12 mouse cellular contexts compared by ENCODE assay signal in the genomic region with DNA sequence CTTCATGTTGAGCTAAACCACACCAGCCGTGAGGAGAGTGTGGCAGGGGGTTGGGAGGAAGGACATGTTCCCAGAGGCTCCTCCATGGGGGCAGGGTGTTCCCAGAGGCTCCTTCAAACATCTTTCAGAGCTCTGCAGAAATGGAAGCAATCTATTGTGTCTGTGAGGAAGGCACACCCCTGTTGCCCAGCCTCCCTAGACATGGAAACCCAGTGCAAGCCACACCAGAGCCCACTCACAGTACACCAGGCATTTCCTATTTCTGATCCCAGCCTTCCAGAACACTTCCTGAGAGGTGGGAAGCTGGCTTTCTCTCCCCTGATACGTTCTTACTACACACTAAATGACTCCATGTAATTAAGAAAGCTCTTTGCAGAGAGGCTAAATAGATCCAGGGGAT. TPM values are rescaled to one million over a fixed set of nuclear protein-coding genes. Genes with fewer than 3 reads are reported as not detected.
DNase-seq lines count a peak whose midpoint lies in the region; ATAC-seq lines count a peak whose summit lies in the region.
"Had no signal": no experiment of that assay in that cellular context is flagged by ENCODE, and none has a peak within 500 bp of the region (broad histone marks: within the 10 kb centered on the region; RNA-seq: fewer than 3 reads in every experiment).

No protein-coding gene starts in this region.

- WGBS in embryonic facial prominence, embryonic 15.5 days = 18% methylated on average over 2 of the region's 2 CpGs
- 55% methylated on average over 2 of the region's 2 CpGs for WGBS in forebrain, embryonic 11.5 days

- no peaks in the 10 kb centered on the region for H3K9me3 ChIP-seq in embryonic facial prominence, embryonic 15.5 days (replicated peaks)
- H3K9me3 ChIP-seq in forebrain, embryonic 11.5 days (ENCODE audit: control insufficient read depth, low read length) = no peaks in the 10 kb centered on the region

- peak; percentile 13 for DNase-seq in kidney, adult 9 months
- no peak for DNase-seq in kidney, adult 18-20 months
- DNase-seq in heart, postnatal 4 days = peak; percentile 29
- DNase-seq in lung, postnatal 25 days (ENCODE audit: low spot score) = peak; percentile 23
- DNase-seq in frontal cortex, postnatal 14 days (ENCODE audit: low spot score in 2 of 2) = no peak
- no peak for DNase-seq in gastrocnemius, postnatal 25 days
- no peak for DNase-seq in forebrain, embryonic 11.5 days (ENCODE audit: low spot score)
- DNase-seq: cerebellum, adult 11 months had no signal

- H3K36me3 ChIP-seq in embryonic facial prominence, embryonic 15.5 days = no peaks in the 10 kb centered on the region
- no peaks in the 10 kb centered on the region for H3K36me3 ChIP-seq in forebrain, embryonic 11.5 days (ENCODE audit: control insufficient read depth, insufficient read depth, low read length)

- peak overlapping the region; percentile 44; the same call in 1 of the 2 replicates for H3K27ac ChIP-seq in embryonic facial prominence, embryonic 15.5 days (replicated peaks)
- no peak overlapping the region for H3K27ac ChIP-seq in forebrain, embryonic 11.5 days (ENCODE audit: low read depth, low read length)
- H3K27ac ChIP-seq: left cerebral cortex, adult 2 months; macrophage had no signal

- ATAC-seq in embryonic facial prominence, embryonic 15.5 days (ENCODE audit: insufficient number of reproducible peaks, low FRiP score, low TSS enrichment, low read depth) = no peak
- no peak for ATAC-seq in forebrain, embryonic 11.5 days (replicated peaks; ENCODE audit: low FRiP score)

- H3K27me3 ChIP-seq in embryonic facial prominence, embryonic 15.5 days = no peaks in the 10 kb centered on the region
- H3K27me3 ChIP-seq in forebrain, embryonic 11.5 days (ENCODE audit: control insufficient read depth, insufficient read depth, low read length) = no peaks in the 10 kb centered on the region

- no peak overlapping the region for H3K4me3 ChIP-seq in embryonic facial prominence, embryonic 15.5 days (replicated peaks)
- no peak overlapping the region for H3K4me3 ChIP-seq in forebrain, embryonic 11.5 days (ENCODE audit: low read depth, low read length)
- H3K4me3 ChIP-seq: left cerebral cortex, adult 2 months had no signal

- H3K9ac ChIP-seq in embryonic facial prominence, embryonic 15.5 days = no peak overlapping the region
- no peak overlapping the region for H3K9ac ChIP-seq in forebrain, embryonic 11.5 days (ENCODE audit: low read length)

- H3K4me1 ChIP-seq in embryonic facial prominence, embryonic 15.5 days = peaks cover 8% of the 10 kb centered on the region
- no peaks in the 10 kb centered on the region for H3K4me1 ChIP-seq in forebrain, embryonic 11.5 days (replicated peaks; ENCODE audit: control insufficient read depth, insufficient read depth, low read length)

- H3K4me2 ChIP-seq in embryonic facial prominence, embryonic 15.5 days (replicated peaks) = no peak overlapping the region
- H3K4me2 ChIP-seq in forebrain, embryonic 11.5 days (ENCODE audit: low read depth, low read length, severe bottlenecking) = no peak overlapping the region
- H3K4me2 ChIP-seq: liver, embryonic 11.5 days had no signal

RNA-seq across cellular contexts. Expression of a gene that starts 20.4 kb away (rescaled TPM):
- polyA plus RNA-seq in embryonic facial prominence, embryonic 15.5 days (2015; fragmentation: Nextera tagmentation; extraction: Ambion mirVana) = 18.2 TPM in 2 replicates
- total RNA-seq in heart, postnatal 4 days (2021) = 1 to 10 TPM; 7.6 to 7.7 TPM
- total RNA-seq in gastrocnemius, postnatal 25 days (2021) = 1 to 10 TPM; 2.7 to 3.8 TPM
- polyA plus RNA-seq in forebrain, embryonic 11.5 days (2014; fragmentation: Nextera tagmentation; extraction: Ambion mirVana) = 6.6 and 7.4 TPM in 2 replicates

Comparison
In these comparisons a context has a peak if more than half of its experiments do, and no peak if none do; other contexts are left out.
1. DNase-seq: peak in kidney, adult 9 months (single experiment), heart, postnatal 4 days (single experiment) and lung, postnatal 25 days (single experiment); none in kidney, adult 18-20 months (single experiment), frontal cortex, postnatal 14 days (0 of 2), gastrocnemius, postnatal 25 days (single experiment) and forebrain, embryonic 11.5 days (single experiment).